Mouse (Mus musculus) G1E (cell line): ENCODE data around the gene Scn8a. TPM values are rescaled to one million over a fixed set of nuclear protein-coding genes. Genes with fewer than 3 reads are reported as not detected.

Experiments
- ATAC-seq: 2 replicates; pipeline ENCODE4 v1.8.0; 2016; ENCODE audit warnings: mild to moderate bottlenecking; ENCODE audit not compliant: insufficient number of reproducible peaks, poor library complexity, low FRiP score, severe bottlenecking; ENCODE audit errors: extremely low read depth
- DNase-seq: peaks from one replicate; pipeline ENCODE4 v3.0.0; 2012; ENCODE audit warnings: low spot score
- H3K27me3 ChIP-seq: 2 replicates; pipeline ENCODE4 v1.6.1; 2012; ENCODE audit warnings: mild to moderate bottlenecking, low read length, inconsistent platforms; ENCODE audit not compliant: insufficient read depth
- H3K36me3 ChIP-seq: replicated peaks from 2 replicates; pipeline ENCODE3; 2012; ENCODE audit warnings: mild to moderate bottlenecking, inconsistent platforms
- H3K4me1 ChIP-seq: 2 replicates; pipeline ENCODE4 v1.6.1; 2012; ENCODE audit warnings: low read depth, low read length, inconsistent platforms, mixed read lengths; ENCODE audit not compliant: insufficient read depth
- H3K4me3 ChIP-seq: 2 replicates; pipeline ENCODE4 v1.5.1; 2012; ENCODE audit warnings: low read depth, mild to moderate bottlenecking, inconsistent platforms, low read length, moderate library complexity, mixed read lengths
- H3K9me3 ChIP-seq: replicated peaks from 2 replicates; pipeline ENCODE4 v1.6.1; 2012; ENCODE audit warnings: inconsistent platforms
- CTCF ChIP-seq: IDR thresholded peaks from 2 replicates; pipeline ENCODE4 v1.5.1; 2012; ENCODE audit warnings: low read depth, low read length, inconsistent platforms, mixed read lengths
- GATA1 ChIP-seq: IDR thresholded peaks from 2 replicates; pipeline ENCODE4 v1.6.1; 2012; ENCODE audit warnings: borderline replicate concordance, low read length, inconsistent platforms, mixed read lengths
- GATA2 ChIP-seq: IDR thresholded peaks from 2 replicates; pipeline ENCODE4 v1.6.1; 2012; ENCODE audit warnings: low read depth, low read length, inconsistent platforms, borderline replicate concordance
- POLR2AphosphoS5 ChIP-seq: IDR thresholded peaks from 2 replicates; pipeline ENCODE4 v1.6.1; 2012; ENCODE audit warnings: low read depth, low read length, inconsistent platforms; ENCODE audit not compliant: insufficient replicate concordance
- TAL1 ChIP-seq: conservative IDR thresholded peaks from 2 replicates; pipeline ENCODE4 v1.6.1; 2012; ENCODE audit warnings: low read depth, low read length, inconsistent platforms, mixed read lengths
- polyA plus RNA-seq: library from polyadenylated mRNA; stranded (reverse); fragments of >175 nt; gene quantifications from 2 replicates; pipeline ENCODE4 v1.2.3, GENCODE M21; 2012
- total RNA-seq, 2 experiments: library from RNA; stranded (forward) in 1 of 2; stranded (reverse) in 1 of 2; fragments of 200-1000 nt in 1 of 2; fragments of >200 nt in 1 of 2; fragmentation: Nextera tagmentation in 1 of 2; gene quantifications; 2 replicates each; pipeline ENCODE4 v1.2.3; 2014 to 2017

The Scn8a gene
- total and polyA plus RNA-seq, 3 experiments = 0.27 TPM; not detected in 2

DNA sequence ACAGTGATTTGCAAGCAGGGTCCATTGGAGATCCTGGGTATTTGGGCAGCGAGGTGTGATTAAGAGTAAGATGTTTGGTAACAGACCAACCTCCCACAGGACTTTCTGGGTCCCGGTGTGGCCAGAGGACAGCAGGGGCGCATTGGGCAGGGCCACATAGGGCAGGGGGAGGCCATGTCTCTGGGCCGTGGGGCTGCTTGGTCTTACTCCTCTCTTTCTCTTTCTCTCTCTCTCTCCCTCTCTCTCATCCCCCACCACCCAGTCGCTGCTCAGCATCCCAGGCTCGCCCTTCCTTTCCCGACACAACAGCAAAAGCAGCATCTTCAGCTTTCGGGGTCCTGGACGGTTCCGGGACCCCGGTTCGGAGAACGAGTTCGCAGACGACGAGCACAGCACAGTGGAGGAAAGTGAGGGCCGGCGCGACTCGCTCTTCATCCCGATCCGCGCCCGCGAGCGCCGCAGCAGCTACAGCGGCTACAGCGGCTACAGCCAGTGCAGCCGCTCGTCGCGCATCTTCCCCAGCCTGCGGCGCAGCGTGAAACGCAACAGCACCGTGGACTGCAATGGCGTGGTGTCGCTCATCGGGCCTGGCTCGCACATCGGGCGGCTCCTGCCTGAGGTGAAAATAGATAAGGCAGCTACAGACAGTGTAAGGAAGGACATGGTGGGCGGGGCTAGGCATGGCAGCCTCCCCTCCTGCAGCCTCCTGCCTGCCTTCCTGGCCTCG, 113.9 kb downstream of the Scn8a start:
- peak overlapping the region; percentile 16; the same call in 1 of the 2 replicates for H3K4me3 ChIP-seq
- no peak for TF ChIP-seq GATA1
- no peak for TF ChIP-seq CTCF
- no peak for TF ChIP-seq TAL1
- TF ChIP-seq POLR2AphosphoS5 = no peak
- TF ChIP-seq GATA2 = no peak
- H3K9me3 ChIP-seq = peaks cover 55% of the 10 kb centered on the region
- no peaks in the 10 kb centered on the region for H3K27me3 ChIP-seq
- no peaks in the 10 kb centered on the region for H3K36me3 ChIP-seq
- no peaks in the 10 kb centered on the region for H3K4me1 ChIP-seq
- ATAC-seq (no peak), DNase-seq (no peak)

DNA sequence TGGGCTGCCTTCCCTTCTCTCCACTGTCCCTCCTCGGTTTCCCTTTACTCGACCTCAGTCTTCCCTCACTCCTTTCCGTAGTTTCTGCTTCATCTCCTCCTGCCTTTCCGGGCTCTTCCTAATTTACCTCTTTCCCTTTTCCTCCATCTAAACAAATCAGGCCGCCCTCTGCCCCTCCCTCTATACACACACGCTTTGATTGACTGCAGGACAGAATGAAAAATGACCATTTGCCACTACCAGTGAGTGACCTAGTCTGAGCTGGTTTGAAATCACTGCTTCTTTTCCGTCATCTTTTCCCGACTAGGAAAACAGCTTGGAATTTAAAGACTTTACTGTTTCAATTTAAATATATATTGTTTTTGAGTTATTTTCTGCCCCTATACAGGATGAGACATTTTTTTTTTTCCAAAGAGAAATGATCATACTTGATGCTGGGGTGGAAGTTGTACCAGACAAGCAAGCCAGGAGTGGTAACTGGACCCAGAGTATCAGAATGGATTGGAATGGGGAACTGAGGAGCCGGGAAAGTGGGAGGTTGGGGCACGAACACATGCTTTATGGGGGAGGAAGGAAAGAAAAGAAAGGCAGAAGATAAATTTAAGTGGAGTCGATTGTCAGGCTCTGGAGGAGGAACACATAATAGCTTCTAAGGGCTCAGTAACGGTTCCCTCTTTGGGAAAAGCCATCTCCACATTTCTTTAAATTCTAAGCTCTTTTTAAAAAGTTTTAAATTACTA, 114.7 kb downstream of the Scn8a start:
- TF ChIP-seq TAL1 (no peak), GATA2 (no peak), POLR2AphosphoS5 (no peak), CTCF (no peak), GATA1 (no peak)

DNA sequence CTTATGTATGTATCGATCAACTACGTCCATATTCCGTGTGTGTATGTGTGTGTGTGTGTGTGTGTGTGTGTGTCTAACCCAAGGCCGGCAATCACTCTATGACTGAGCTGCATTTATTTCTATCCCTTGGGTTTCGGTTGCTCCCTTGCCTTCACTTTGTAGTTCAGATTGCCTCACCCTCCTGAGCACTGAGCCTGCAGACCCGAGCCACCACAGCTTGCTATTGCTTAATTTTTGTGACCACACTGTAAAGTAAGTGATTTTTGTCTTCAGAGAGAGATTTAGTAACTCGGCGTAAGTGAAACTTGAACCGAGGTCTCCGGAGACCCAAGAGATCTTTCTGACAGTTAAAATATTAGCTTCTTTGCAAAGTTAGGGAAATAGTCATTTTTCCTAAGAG, 116.8 kb downstream of the Scn8a start:
- no peak overlapping the region for H3K4me3 ChIP-seq
- TF ChIP-seq GATA2 (no peak), POLR2AphosphoS5 (no peak), GATA1 (no peak), CTCF (no peak), TAL1 (no peak)
- H3K36me3 ChIP-seq = no peaks in the 10 kb centered on the region
- no peaks in the 10 kb centered on the region for H3K4me1 ChIP-seq
- DNase-seq (no peak), ATAC-seq (no peak)
- no peaks in the 10 kb centered on the region for H3K27me3 ChIP-seq
- H3K9me3 ChIP-seq = peaks cover 59% of the 10 kb centered on the region

More for the DNA sequence above, 114.7 kb downstream of the Scn8a start:
- Histone ChIP-seq H3K27me3 (no peaks in the 10 kb centered on the region), H3K4me3 (peak overlapping the region; percentile 16; the same call in 1 of the 2 replicates), H3K36me3 (no peaks in the 10 kb centered on the region), H3K9me3 (peaks cover 51% of the 10 kb centered on the region), H3K4me1 (no peaks in the 10 kb centered on the region)
- DNase-seq = no peak
- no peak for ATAC-seq

DNA sequence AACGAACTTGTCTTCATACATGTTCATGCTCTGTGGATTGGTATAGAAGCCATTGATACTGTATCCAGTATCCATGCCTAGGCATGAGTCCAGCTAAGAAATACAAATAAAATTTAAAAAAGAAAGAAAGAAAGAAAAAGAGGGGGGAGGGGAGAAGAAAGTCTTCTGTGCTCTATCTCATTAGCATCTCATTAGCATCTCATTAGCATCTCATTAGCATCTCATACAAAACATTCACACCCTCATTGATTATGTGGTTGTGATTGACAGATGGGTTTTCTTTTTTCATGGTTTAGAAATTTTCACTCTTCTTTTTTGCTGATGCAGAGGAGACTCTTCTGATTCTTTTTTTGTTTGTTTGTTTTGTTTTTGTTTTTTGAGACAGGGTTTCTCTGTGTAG, 117.4 kb downstream of the Scn8a start:
- H3K27me3 ChIP-seq = no peaks in the 10 kb centered on the region
- DNase-seq = no peak
- H3K4me1 ChIP-seq = no peaks in the 10 kb centered on the region
- no peak for TF ChIP-seq POLR2AphosphoS5
- no peak for TF ChIP-seq GATA1
- no peak for TF ChIP-seq GATA2
- TF ChIP-seq TAL1 = no peak
- no peak for TF ChIP-seq CTCF
- peaks cover 60% of the 10 kb centered on the region for H3K9me3 ChIP-seq
- ATAC-seq = no peak
- H3K36me3 ChIP-seq = no peaks in the 10 kb centered on the region
- no peak overlapping the region for H3K4me3 ChIP-seq

DNA sequence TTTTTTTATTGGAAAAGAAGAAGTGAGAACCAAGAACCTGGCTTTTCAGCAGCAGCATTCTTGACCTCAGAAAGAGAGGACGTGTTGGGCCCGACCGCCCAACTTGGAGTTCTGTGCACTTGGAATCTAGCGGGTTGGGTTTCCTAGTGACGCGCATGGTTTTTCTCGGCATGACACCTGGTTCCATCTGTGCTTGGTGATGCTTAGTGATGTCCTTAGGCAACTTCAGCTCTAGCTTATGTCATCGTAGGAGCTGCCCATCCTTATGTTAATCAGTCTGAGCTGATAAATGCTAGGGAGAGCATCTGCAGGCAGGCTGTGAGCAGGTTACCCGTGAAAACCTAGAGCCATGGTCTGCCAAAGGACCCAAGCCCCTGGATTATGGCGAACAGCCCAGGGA, 120.6 kb downstream of the Scn8a start:
- no peak for DNase-seq
- TF ChIP-seq POLR2AphosphoS5 = no peak
- no peak for TF ChIP-seq GATA1
- no peak for TF ChIP-seq GATA2
- TF ChIP-seq CTCF = no peak
- no peak for TF ChIP-seq TAL1
- no peak overlapping the region for H3K4me3 ChIP-seq
- no peaks in the 10 kb centered on the region for H3K36me3 ChIP-seq
- H3K9me3 ChIP-seq = peaks cover 60% of the 10 kb centered on the region
- no peaks in the 10 kb centered on the region for H3K4me1 ChIP-seq
- no peak for ATAC-seq
- H3K27me3 ChIP-seq = no peaks in the 10 kb centered on the region

DNA sequence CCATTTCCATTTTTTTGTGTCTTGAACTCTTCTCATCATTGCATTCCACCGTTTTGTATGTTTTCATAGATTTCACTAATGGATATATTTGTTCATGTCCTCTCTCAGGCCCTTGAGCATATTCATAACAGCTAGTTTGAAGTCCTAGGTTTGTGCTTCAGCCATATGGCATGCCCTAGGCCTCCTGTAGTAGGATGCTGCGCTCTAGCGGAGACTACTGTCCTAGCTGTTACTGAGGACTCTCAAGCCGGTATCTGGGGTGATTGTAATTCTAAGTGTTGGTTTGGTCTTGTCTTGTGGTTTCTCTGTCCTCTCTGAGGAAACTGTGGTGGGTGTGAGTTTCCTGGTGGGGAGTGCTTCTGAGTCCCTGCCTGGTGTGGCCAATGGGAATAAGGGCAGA, 127.4 kb downstream of the Scn8a start:
- no peak overlapping the region for H3K4me3 ChIP-seq
- no peaks in the 10 kb centered on the region for H3K36me3 ChIP-seq
- TF ChIP-seq GATA2 = no peak
- TF ChIP-seq POLR2AphosphoS5 = no peak
- TF ChIP-seq CTCF = no peak
- TF ChIP-seq TAL1 = no peak
- no peak for TF ChIP-seq GATA1
- no peak for ATAC-seq
- H3K27me3 ChIP-seq = no peaks in the 10 kb centered on the region
- H3K9me3 ChIP-seq = peaks cover 48% of the 10 kb centered on the region
- DNase-seq = no peak
- H3K4me1 ChIP-seq = no peaks in the 10 kb centered on the region
